Mouse (Mus musculus): Measurements from ENCODE around the gene Olfr1173. TPM values are rescaled to one million over a fixed set of nuclear protein-coding genes. Genes with fewer than 3 reads are reported as not detected.

Gene Olfr1173
- not detected in 2 replicates for total RNA-seq (2015)
- total RNA-seq (2017): 0.04 TPM in 1 of 2 replicates, not detected in the other

DNA sequence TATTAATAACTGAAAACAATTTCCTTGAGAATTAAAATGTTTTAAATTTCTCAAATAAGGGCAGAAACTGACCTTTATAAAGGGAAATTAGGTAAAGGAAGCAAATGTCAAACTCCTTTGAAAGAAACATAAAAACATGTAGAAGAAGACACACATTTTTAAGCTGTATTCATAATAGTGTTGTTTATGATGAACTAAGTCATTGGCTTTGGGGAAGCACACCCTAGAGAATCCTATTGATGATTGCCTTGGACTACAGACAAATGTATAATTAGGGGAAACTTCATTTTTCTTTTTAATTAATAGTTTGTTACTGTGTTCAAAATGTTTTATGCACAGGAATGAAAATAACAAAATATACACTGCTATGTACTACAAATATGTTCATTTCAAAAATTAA is at the start of gene Olfr1173:
Gene Olfr1173 (minus strand): TSS at position 101 of the 400 bp plus-strand sequence.
- ATAC-seq (ENCODE audit: poor library complexity, severe bottlenecking): no peak

DNA sequence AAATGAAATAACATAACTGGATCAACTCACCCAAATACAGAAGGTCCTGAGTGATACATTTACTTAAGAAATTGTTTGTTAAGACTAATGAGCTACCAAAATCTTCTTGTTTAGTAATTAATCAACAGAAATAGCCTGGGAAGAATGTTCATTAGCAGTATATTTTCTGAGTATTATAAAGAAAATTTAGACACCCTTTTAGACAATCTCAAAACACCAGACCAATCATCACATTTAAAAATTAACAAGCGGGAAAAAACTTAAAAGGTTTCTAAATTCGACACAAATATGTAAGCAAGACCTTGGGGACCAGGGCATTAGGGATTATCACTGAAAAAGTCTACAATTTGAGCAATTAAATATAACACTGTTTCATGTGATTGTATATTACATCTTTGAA is 47.4 kb upstream of the Olfr1173 start, which contains the start of gene Olfr1175-ps:
Gene Olfr1175-ps (minus strand): TSS at position 101 of the 400 bp plus-strand sequence.
- ATAC-seq (ENCODE audit: poor library complexity, severe bottlenecking): no peak

DNA sequence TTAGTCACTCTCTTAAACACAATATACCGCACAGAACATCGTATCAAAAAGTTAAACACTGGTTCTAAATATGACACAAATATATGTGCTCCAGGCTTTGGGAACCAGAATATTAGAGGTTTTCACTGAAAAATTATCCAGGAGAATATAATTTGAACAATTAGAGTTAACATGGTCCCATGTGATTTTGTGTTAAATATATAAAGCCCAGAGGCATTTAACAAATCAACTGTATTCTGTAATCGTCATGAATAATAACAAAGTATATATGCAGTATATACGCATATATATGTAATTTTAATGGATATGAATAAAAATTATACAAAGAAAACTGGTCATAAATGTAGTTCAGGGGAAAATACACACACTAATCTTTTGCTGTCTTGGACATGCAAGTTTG is 35.4 kb upstream of the Olfr1173 start, which contains the start of gene Olfr1174-ps:
Gene Olfr1174-ps (minus strand): TSS at position 101 of the 400 bp plus-strand sequence.
- no peak for ATAC-seq (ENCODE audit: poor library complexity, severe bottlenecking)

DNA sequence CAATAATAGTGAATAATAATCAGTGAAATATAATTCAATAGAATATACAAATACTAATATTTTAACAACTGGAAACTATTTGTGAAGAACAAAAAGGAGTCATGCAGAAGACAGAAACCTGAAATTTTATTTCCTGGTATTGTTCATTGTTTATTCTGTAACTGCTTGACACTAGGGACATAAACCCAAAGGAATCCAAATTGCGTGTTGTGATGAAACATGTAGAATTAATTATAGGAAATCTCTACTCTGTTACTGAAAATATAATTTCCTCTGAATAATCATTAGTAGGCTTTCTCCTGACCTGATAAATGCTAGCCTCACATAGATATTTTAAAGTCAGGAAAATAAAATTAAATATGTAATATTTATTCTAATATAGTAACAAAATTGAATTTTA is 51.4 kb downstream of the Olfr1173 start, which contains the start of gene Olfr1170:
Gene Olfr1170 (minus strand): TSS at position 101 of the 400 bp plus-strand sequence.
- ATAC-seq (ENCODE audit: poor library complexity, severe bottlenecking): no peak

Other genes with a start within 250 kb of the Olfr1173 start
- not detected in 2 replicates for gene Olfr73, start 242.2 kb downstream of the Olfr1173 start, total RNA-seq (2015)
- not detected in 2 replicates for gene Olfr73, start 242.2 kb downstream of the Olfr1173 start, total RNA-seq (2017)
- gene Olfr1162, start 228.7 kb downstream of the Olfr1173 start, total RNA-seq (2015): not detected in 2 replicates
- not detected in 2 replicates for gene Olfr1162, start 228.7 kb downstream of the Olfr1173 start, total RNA-seq (2017)
- gene Olfr1163, start 208.0 kb downstream of the Olfr1173 start, total RNA-seq (2015): not detected in 2 replicates
- gene Olfr1163, start 208.0 kb downstream of the Olfr1173 start, total RNA-seq (2017): not detected in 2 replicates
- not detected in 2 replicates for gene Olfr1164, start 185.9 kb downstream of the Olfr1173 start, total RNA-seq (2015)
- gene Olfr1164, start 185.9 kb downstream of the Olfr1173 start, total RNA-seq (2017): not detected in 2 replicates
- gene Olfr1166, start 151.6 kb downstream of the Olfr1173 start, total RNA-seq (2015): not detected in 2 replicates
- not detected in 2 replicates for gene Olfr1166, start 151.6 kb downstream of the Olfr1173 start, total RNA-seq (2017)
- gene Olfr1167, start 124.7 kb downstream of the Olfr1173 start, total RNA-seq (2015): not detected in 2 replicates
- 0.04 TPM in 1 of 2 replicates, not detected in the other for gene Olfr1167, start 124.7 kb downstream of the Olfr1173 start, total RNA-seq (2017)
- gene Olfr1168, start 98.0 kb downstream of the Olfr1173 start, total RNA-seq (2015): not detected in 2 replicates
- not detected in 2 replicates for gene Olfr1168, start 98.0 kb downstream of the Olfr1173 start, total RNA-seq (2017)
- not detected in 2 replicates for gene Olfr1170, start 51.5 kb downstream of the Olfr1173 start, total RNA-seq (2015)
- not detected in 2 replicates for gene Olfr1170, start 51.5 kb downstream of the Olfr1173 start, total RNA-seq (2017)
- gene Olfr1174-ps, start 35.3 kb upstream of the Olfr1173 start, total RNA-seq (2015): not detected in 2 replicates
- gene Olfr1174-ps, start 35.3 kb upstream of the Olfr1173 start, total RNA-seq (2017): not detected in 2 replicates
- gene Olfr1175-ps, start 47.3 kb upstream of the Olfr1173 start, total RNA-seq (2015): not detected in 2 replicates
- not detected in 2 replicates for gene Olfr1175-ps, start 47.3 kb upstream of the Olfr1173 start, total RNA-seq (2017)
- not detected in 2 replicates for gene Olfr1176, start 56.8 kb upstream of the Olfr1173 start, total RNA-seq (2015)
- gene Olfr1176, start 56.8 kb upstream of the Olfr1173 start, total RNA-seq (2017): not detected in 2 replicates
- gene Olfr1177-ps, start 66.6 kb upstream of the Olfr1173 start, total RNA-seq (2015): not detected in 2 replicates
- gene Olfr1177-ps, start 66.6 kb upstream of the Olfr1173 start, total RNA-seq (2017): not detected in 2 replicates
- not detected in 2 replicates for gene Olfr1178, start 107.2 kb upstream of the Olfr1173 start, total RNA-seq (2015)
- gene Olfr1178, start 107.2 kb upstream of the Olfr1173 start, total RNA-seq (2017): not detected in 2 replicates
- not detected in 2 replicates for gene Olfr1179, start 126.6 kb upstream of the Olfr1173 start, total RNA-seq (2015)
- gene Olfr1179, start 126.6 kb upstream of the Olfr1173 start, total RNA-seq (2017): not detected in 2 replicates
- gene Olfr1180, start 139.3 kb upstream of the Olfr1173 start, total RNA-seq (2015): not detected in 2 replicates
- gene Olfr1180, start 139.3 kb upstream of the Olfr1173 start, total RNA-seq (2017): not detected in 2 replicates
- gene Olfr1181, start 146.3 kb upstream of the Olfr1173 start, total RNA-seq (2015): not detected in 2 replicates
- gene Olfr1181, start 146.3 kb upstream of the Olfr1173 start, total RNA-seq (2017): not detected in 2 replicates
- not detected in 2 replicates for gene Gm13757, start 169.3 kb upstream of the Olfr1173 start, total RNA-seq (2015)
- gene Gm13757, start 169.3 kb upstream of the Olfr1173 start, total RNA-seq (2017): not detected in 2 replicates
- not detected in 2 replicates for gene Olfr1183, start 175.0 kb upstream of the Olfr1173 start, total RNA-seq (2015)
- not detected in 2 replicates for gene Olfr1183, start 175.0 kb upstream of the Olfr1173 start, total RNA-seq (2017)
- gene Olfr1184, start 203.7 kb upstream of the Olfr1173 start, total RNA-seq (2015): not detected in 2 replicates
- gene Olfr1184, start 203.7 kb upstream of the Olfr1173 start, total RNA-seq (2017): not detected in 2 replicates
- gene Olfr1185-ps1, start 213.4 kb upstream of the Olfr1173 start, total RNA-seq (2015): not detected in 2 replicates
- not detected in 2 replicates for gene Olfr1185-ps1, start 213.4 kb upstream of the Olfr1173 start, total RNA-seq (2017)
- gene Olfr1186, start 238.7 kb upstream of the Olfr1173 start, total RNA-seq (2015): not detected in 2 replicates
- gene Olfr1186, start 238.7 kb upstream of the Olfr1173 start, total RNA-seq (2017): not detected in 2 replicates

Measured in megakaryocyte, adult 5-6 weeks (primary cell).